Mouse (Mus musculus) testis, postnatal 10 days (tissue): ENCODE measurements at regions not wholly inside any gene's neighbourhood (a gene's known extent, or its start where the extent isn't known, plus 50 kb on each side); places are given as distances from the start of the nearest gene placed in this dataset.

ENCODE experiments used
- DNase-seq: peaks from one replicate; pipeline ENCODE4 v3.0.0; 2021; ENCODE audit warnings: low spot score

GRCm38 (mm10) chr13:110991121-110991520, 263.7 kb upstream of the Actbl2 start:
- DNase-seq: no peak

DNA sequence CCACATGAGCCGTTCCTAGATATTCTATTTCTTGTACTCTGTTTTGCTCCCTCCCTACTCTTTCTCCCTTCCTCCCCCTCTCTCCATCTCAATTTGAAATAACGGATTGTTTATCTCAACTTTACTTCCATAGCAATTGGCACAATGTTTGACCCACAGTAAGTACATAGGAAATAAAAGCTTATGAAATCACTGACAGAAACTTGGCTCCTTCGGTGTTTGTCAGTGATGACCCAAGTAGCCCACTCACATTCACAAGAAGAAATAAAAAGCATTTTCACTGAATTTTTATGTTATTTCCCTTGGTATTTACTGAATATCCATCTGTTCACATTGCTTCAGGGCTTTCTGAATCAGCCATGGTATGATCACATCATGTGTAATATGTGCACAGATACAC, 260.2 kb upstream of the Actbl2 start:
- no peak for DNase-seq

- no peak for DNase-seq
Observed at GRCm38 (mm10) chr13:111002670-111003069, 252.1 kb upstream of the Actbl2 start.

DNA sequence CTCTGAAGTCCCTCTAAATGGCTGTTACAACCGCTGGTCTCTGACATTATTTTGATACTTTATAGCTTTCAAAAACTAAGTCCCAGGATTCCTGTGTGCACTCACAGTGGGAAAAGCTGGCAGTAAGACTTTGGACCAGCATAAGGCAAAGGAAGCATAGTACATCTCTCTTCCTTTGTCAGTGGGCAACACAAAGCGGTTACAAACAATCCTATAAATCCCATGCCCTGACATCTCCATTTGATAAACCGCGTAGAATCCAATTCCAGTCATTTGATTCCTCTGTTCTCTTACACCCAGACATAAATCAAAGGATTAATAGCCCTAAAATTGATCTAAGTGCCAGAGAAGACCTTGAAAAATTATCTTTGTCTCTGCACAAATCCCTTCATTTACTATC, 240.7 kb upstream of the Actbl2 start:
- no peak for DNase-seq

DNA sequence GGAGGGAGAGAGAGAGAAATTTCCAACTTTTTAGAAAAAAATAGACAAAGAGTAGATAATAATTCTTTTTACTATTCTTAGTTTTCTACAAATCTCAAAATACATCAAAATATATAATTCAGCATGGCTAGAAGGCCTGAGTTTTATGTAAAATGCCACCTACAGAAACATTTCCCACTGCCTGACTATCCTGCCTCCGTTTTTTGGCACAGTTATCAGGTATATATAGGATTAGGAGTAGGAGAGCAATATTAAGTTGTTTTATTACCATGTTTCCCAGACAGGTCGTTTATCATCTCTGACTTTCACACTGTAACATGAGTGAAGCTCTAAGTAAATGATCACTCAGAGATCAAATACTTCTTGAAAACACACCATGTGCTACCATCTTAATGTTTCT, 224.7 kb upstream of the Actbl2 start:
- no peak for DNase-seq

DNA sequence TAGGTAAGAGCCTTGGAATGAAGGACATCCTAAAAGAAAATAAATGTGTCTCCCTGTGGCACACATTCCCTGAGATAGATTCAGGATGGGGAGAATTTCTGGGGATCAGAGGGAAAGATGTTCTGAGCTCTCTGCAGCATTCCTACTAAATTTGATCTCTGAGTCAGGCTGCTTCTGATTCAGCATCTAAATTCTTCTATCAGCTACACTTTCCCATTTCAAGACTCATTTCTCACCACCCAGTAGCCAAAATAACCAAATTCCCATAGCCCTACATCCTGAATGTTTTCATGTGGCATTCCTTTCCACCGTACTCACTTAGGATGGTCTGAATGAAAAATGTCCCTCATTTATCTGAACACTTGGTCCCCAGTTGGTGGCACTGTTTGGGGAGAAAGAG, 223.2 kb upstream of the Actbl2 start:
- DNase-seq: no peak

DNA sequence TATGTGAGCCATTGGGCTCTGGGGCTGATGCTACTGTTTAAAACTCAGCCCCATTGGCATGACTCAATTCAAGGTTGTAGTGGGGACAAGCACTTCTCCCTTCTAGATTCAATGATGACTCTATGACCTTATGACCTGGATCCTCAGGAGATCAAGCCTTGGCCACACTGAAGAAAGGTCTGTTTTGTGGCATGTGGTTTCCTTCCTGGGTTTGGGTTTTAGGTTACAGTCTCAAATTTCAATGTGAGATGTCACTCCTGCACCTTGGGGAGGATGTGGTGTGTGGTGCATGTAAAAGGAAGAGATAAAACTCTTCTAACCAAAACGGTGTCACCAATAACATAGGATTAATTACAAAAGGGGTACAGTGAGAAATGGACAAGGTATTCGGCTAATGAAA, 211.2 kb upstream of the Actbl2 start:
- no peak for DNase-seq

GRCm38 (mm10) chr13:111044328-111045002, 210.3 kb upstream of the Actbl2 start:
- DNase-seq: no peak

DNA sequence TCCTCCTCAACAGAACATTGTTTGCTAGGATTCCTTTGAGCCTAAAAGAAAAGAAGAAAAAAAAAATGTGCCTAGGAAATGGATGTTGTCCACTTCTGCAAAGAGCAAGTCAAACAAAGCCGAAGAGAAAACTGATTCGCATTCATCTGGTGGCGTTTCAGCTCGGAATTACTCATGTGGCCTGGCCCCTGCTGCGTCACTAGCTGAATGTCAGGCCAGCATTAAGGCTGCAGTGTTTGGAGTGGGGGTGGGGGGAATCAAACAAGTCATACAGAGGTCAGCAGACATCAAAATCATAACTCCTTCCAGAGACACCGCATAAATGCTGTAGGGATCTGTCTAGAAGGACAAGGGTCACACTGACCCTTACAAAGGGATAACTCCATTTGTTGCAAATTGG, 204.7 kb upstream of the Actbl2 start:
- no peak for DNase-seq

DNA sequence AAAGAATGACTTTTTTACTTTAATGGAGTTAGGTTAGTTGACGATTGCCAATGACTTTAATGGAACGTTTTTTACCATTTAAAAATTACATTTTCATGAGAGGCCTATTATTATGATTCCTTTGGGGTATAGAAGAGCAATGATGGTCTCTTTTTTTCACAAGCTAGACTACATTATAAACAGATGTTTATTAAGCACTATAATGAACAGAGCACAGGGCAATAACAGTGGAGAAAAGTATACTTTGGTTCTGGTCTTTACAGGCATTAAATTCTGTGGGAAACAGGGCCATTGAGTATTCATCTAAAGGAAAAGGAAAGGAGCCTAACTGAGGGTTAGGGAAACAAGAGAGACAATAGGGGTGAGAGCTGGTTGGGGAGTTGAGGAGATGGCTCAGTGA, 199.0 kb upstream of the Actbl2 start:
- no peak for DNase-seq

DNA sequence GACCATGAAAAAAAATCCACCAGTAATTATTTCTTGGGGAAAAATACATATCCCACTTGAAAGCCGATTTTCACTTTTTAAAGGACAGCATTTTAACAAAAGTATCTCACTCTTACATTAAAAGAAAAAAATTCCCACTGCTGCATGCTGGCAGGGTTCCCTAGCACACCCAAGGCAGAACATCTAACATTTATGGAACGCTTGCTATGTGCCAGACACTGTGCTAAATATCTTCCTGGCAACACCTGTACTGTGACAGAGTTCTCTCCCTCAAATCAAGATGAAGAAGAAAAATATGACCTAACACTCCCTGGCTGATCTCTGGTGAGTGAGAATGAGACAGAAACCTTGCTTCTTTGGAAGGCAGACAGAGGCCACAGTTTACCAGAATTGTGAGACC, 167.1 kb upstream of the Actbl2 start:
- no peak for DNase-seq

- DNase-seq: no peak
Observed at GRCm38 (mm10) chr13:111096071-111096470, 158.7 kb upstream of the Actbl2 start.

DNA sequence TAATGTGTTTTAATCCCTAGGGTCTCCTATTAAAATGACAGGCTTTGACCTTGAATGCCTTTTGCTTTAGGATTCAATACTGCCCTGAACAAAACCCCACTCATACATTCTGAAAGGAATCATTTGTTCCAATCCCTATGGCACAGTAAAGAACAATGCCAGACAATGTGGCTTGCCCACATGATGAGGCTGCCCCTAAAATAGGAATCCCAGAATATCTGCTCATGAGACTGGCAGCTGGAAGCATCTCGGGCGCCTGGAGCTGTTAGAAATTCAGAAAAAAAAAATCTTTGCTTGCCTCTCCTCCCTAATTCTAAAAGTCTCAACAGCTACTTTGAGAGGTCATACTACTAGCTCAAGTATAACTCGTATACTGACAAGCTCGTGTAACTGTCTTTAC, 157.5 kb upstream of the Actbl2 start:
- DNase-seq: no peak

DNA sequence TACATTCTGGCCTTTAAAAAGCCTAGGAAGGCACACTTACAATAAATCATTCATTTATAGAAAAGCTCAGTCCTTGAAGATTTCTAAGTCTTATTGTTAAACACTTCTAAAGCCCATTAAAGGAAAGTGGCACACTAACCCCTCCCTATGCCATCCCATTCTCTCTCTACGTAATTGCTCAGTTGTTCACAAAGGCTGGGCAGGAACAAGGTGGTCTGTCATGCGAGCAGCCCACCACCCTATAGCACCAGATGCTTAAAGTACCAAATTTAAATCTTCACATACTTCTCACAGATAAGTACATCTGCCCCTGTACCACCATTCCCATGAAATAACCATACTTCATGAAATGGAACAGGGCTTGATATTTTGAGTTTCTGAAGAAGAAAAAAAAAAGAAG, 156.1 kb upstream of the Actbl2 start:
- no peak for DNase-seq

DNA sequence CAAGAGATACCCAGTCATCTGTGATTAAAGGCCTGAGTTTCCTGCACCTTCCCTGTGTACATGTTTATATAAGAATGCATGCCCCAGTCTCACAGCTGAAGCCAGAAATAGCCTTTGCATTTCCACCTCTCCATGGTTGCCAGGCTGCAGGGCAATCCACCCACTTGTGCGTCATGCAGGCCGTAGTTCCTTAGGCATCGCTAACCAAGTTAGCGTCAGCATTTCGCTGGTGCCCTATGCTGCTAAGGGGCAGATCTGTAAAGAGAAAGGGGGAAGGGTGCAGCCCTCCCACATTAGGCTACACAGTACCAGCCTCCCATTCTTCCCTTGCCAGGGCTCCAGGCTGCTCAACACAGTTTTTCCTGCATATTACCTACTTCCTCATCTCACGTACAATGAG, 155.6 kb upstream of the Actbl2 start:
- DNase-seq: no peak

GRCm38 (mm10) chr13:111100448-111100847, 154.4 kb upstream of the Actbl2 start:
- no peak for DNase-seq

DNA sequence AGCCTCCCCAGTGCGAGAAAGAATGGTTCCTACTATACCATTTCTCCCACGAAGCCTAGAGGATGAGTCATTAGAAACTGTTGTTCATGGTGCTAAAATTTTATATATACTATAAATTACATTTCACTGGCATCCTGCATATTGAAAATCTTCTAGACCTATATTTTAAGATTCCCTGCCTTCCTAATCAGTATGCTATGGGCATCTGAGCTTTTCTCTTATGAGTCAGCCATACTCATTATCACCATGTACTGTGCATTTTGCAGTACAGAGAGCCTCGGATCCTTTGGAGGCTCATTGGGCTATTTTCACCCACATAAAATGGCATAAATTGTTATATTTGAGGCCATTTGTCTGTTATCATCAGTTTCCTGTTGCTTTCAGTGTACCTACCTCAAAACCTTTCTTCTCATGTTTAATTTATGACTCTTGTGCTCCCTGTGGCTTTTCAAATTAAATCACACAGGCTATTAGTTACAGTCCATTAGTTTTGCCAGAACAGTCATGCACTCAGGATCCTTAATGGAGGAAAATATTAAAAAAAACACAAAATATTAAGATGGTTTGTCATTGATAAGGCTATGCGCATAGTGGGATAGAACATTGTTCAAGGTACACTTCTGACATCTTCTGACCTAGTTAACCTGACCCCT, 150.1 kb upstream of the Actbl2 start:
- no peak for DNase-seq

DNA sequence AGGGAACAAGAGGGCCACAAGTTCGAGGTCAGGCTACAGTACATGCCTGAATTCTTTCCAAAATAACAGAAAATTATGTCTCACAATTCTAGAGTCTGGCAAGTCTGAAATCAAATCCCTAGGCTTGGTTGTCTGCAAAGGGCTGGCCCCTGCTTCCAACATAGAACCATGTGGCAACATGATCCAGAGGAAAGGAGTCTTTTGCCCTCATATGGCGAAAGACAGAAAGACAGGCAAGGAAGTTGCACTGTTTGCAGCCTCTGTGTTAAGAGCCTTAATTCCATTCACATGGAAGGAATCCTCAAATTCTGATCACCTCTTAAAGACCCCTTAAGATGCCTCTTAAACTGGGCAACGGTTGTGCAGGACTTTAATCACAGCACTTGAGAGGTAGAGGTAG, 123.7 kb upstream of the Actbl2 start:
- no peak for DNase-seq

DNA sequence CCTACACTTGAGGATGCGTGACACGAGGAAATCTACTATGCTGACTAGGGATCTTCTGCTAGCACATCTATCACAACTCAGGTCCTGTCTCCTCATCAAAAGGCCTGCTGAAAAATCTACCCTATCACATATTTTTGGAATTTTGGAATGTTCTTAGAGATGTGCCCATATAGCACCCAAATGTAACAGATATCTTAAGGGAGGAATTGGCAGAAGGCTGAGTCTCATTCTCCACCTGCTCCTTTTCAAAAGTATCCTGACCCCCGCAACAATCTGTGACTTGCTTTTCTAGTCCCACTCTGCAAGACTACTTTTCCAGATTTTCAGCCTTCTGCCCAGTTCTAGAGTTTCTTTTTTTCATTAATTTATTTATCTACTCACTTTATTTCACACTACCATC, 118.4 kb upstream of the Actbl2 start:
- DNase-seq: no peak

DNA sequence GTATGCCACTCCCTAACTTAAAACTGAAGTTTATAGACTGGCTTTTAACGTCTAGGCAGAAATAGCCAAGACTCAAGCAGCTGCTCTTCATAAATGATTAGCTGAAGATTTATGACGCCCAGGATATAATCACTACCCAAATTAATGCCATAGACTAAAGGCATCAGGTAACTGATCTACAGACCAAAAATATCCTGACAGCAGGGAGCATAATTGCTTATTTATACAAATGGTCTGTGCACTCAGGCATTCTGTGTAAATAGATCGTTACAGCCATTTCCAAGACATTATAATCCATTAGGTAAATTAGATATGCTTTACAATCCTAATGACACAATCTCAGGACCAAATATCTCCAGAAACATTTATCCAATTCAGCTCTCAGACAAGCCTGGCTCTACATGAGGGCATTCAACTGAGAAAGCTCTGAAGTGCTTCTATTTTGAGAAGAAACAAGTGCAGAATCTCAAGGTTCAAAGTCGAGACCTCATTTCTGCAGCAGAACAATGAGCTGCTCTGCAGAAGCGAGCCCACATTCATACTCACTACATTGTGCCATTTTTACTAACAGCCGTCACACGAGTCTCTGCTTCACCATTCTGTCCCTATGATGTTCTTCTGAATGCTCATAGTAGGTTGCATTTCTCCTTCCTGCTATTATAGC, 111.9 kb upstream of the Actbl2 start:
- no peak for DNase-seq

DNA sequence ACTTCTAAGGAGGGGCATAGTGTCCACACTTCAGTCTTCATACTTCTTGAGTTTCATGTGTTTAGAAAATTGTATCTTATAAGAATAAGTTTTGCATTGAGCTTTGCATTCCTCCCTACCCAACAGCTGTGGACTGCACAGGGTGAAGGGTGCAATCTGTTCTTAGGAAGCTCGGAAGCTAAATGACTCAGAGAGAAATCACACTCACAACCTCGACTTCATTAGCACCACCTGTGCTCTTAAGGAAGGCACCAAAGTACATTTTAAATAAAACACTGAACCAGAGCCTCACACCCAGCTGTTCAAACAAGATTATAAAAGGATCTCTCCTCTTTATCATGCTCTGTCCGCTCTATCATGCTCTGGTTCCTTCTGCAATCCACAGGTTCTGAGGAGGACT, 110.1 kb upstream of the Actbl2 start:
- DNase-seq: no peak

DNA sequence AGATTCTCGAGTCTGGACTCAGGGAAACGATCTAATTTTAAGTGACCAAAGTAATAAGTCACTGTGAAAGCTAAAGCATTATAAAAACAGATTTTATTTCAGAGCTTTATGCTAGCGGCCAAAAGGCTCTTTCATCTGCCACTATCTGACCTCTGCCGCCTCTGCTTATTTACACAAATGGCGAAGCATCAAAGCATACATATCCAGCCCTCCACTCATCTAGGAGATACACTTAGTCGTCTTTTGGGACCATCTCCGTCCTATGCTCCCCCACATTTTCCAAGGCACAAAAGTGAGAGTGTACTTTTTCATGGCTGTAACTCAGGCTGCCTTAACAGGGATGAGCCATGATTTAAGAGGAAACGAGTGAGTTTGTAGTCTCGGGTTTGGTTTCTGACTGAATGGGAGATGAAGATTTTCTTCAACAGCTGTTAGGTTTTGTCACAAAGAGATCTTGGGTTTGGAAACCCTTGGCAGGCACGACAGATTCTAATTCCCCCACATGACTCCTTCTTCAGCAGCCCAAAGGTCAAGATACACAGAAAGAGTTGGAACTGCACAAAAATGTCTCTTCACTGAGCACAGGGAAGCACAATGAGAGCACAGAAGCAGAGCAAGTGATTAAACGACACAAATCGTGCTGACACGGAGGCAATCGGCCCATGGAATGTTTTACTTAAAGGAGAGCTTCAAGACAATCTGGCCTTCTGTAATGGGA, 96.7 kb upstream of the Actbl2 start:
- DNase-seq: no peak

DNA sequence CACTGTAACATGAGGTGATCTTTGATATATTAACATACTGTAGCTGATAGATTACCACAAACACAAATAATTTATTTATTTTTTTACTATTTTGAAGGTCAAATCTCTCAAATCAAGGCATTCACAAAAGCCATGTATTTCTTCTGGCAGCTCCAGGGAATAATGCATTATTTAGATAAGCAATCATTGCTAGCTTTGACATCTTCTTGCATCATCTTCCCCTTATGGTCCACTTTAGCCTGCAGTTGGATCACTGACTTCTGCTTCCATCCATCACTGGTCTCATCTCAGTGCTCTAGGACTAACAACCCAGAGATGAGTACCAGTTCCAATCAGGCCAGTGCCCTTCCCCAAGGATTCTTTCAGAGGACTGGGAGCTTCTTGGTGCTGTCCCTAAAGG, 95.3 kb upstream of the Actbl2 start:
- DNase-seq: no peak
